Mouse (Mus musculus) heart, embryonic 11.5 days (tissue): ENCODE data around the gene Tmem98. TPM values are rescaled to one million over a fixed set of nuclear protein-coding genes. Genes with fewer than 3 reads are reported as not detected.

Experiments
- ATAC-seq: fragments of 200-750 bp; cut with Nextera tagmentation; replicated peaks from 2 replicates; pipeline ENCODE4 v1.8.0; 2017; ENCODE audit warnings: moderate library complexity; ENCODE audit not compliant: insufficient number of reproducible peaks, low FRiP score, low TSS enrichment
- H3K27ac ChIP-seq: fragments of 300-500 bp; sonication (generic); 2 replicates; pipeline ENCODE4 v1.5.1; 2014; ENCODE audit warnings: mild to moderate bottlenecking, low read depth, low read length
- H3K27me3 ChIP-seq: fragments of 300-500 bp; sonication (generic); 2 replicates; pipeline ENCODE4 v1.6.1; 2014; ENCODE audit warnings: mild to moderate bottlenecking, low read length, mixed read lengths; ENCODE audit not compliant: control insufficient read depth, insufficient read depth
- H3K36me3 ChIP-seq: fragments of 300-500 bp; sonication (generic); 2 replicates; pipeline ENCODE4 v1.6.1; 2014; ENCODE audit warnings: mild to moderate bottlenecking, low read length, moderate library complexity, mixed read lengths; ENCODE audit not compliant: control insufficient read depth, insufficient read depth
- H3K4me1 ChIP-seq: fragments of 300-500 bp; sonication (generic); 2 replicates; pipeline ENCODE4 v1.6.1; 2014; ENCODE audit warnings: low read length; ENCODE audit not compliant: control insufficient read depth, insufficient read depth
- H3K4me2 ChIP-seq: fragments of 300-500 bp; sonication (generic); 2 replicates; pipeline ENCODE4 v1.6.1; 2014; ENCODE audit warnings: mild to moderate bottlenecking, moderate library complexity
- H3K4me3 ChIP-seq: fragments of 300-500 bp; sonication (generic); 2 replicates; pipeline ENCODE4 v1.5.1; 2014; ENCODE audit warnings: low read depth, low read length
- H3K9ac ChIP-seq: fragments of 300-500 bp; sonication (generic); 2 replicates; pipeline ENCODE4 v1.6.1; 2014; ENCODE audit warnings: mild to moderate bottlenecking, low read depth, low read length, moderate library complexity
- H3K9me3 ChIP-seq: fragments of 300-500 bp; sonication (generic); replicated peaks from 2 replicates; pipeline ENCODE4 v1.6.1; 2016; ENCODE audit warnings: low read length; ENCODE audit not compliant: control insufficient read depth
- WGBS: fragments of 180-500 bp; shearing (Covaris S2); extraction: QIAGEN DNeasy Blood & Tissue Kit; methylation state at CpG from one replicate; pipeline ENCODE4 v1.1.7; 2014; ENCODE audit not compliant: insufficient replicate concordance; 5-methylcytosine and 5-hydroxymethylcytosine counted together
- polyA plus RNA-seq: library from polyadenylated mRNA; unstranded; fragments of >200 nt; fragmentation: Nextera tagmentation; extraction: Ambion mirVana; gene quantifications from 2 replicates; pipeline ENCODE4 v1.2.1, GENCODE M21; 2014

The Tmem98 gene
- polyA plus RNA-seq = 113 and 116 TPM in 2 replicates

DNA sequence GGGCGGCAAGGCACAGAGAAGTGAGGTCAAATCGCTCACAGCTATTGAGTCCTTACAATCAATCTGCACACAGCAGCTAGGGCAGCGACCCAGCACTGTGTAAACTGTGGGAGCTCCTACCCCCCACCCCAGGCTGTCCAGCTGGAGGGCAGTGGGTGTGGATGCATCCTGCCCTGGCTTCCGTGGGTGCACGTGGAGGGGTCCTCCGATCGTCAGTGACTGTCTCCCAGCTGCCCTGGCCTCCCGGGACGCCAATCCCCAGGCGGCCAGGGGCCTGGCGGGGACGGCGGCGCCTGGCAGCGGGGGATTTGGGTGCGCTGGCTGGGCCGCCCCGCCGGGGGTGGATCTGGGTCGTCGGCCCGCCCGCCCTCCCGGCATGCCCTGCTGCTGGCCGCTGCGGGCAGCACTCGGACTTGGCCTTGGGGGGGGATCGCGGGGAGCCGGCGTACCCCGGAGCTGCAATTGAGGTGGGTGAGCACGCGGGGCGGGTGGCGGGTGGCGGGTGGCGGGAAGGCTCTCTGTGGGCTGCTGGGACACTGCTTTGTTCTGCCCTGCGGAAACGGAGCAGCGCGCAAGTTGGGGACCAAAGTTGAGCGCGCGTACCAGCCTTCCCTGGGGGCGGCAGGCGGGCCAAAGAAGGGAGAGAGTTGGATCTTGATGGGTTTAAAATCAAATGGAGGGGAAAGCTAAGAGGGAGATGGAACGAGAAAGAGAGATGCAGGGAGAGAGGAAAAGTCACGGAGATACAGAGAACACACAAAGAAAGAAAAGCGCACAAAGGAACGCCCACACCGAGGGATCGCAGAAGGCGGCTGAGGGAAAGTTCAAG is at the start of gene Tmem98:
Gene Tmem98, plus strand, starts transcription at position 183 of the 829 bp plus-strand sequence.
- Histone ChIP-seq H3K4me2 (peak within 1 kb of the TSS; percentile 78), H3K27me3 (no peaks in the 10 kb centered on the region), H3K9me3 (no peaks in the 10 kb centered on the region), H3K9ac (peak within 1 kb of the TSS; percentile 71), H3K4me1 (peaks cover 10% of the 10 kb centered on the region), H3K4me3 (peak within 1 kb of the TSS; percentile 47), H3K36me3 (no peaks in the 10 kb centered on the region), H3K27ac (peak within 1 kb of the TSS; percentile 83)
- 1% methylated on average over 54 of the region's 54 CpGs for WGBS
- peak; percentile 79 for ATAC-seq

DNA sequence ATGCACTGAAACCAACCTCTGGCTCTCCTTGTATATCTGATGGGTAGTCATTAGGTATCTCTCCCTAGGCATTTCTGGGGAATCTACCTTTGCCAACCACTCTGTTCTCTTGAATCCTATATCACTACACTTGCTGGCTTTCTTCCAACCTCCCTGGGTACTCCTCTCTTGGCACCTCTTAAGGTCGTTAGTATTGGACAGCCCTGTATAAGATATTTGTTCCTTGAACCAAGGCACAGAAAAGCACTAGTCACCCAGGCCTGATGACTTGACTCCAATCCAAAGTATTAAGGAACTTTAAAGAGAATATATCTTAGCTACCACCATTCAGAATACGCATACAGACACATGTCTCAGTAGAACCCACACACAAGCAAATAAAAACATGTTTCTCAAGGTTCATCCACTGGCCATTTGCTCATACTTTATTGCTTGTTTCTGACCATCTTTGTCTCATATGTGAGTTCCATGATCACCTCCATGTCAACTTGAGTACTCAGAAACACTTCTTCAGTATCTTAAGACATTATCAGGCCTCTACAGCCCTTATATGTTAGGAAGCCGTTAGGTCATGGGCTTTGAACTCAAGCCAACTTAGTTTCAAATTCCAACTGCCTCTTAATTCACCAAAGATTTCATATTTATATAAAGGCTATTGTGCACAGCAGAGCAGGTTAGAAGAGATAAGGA is 48.5 kb upstream of the Tmem98 start:
- no peaks in the 10 kb centered on the region for H3K27me3 ChIP-seq
- no peaks in the 10 kb centered on the region for H3K4me1 ChIP-seq
- no peak overlapping the region for H3K4me3 ChIP-seq
- no peak overlapping the region for H3K27ac ChIP-seq
- H3K4me2 ChIP-seq = no peak overlapping the region
- no peak for ATAC-seq
- no peaks in the 10 kb centered on the region for H3K36me3 ChIP-seq
- H3K9me3 ChIP-seq = no peaks in the 10 kb centered on the region
- H3K9ac ChIP-seq = no peak overlapping the region
- 71% methylated on average over 3 of the region's 3 CpGs for WGBS

DNA sequence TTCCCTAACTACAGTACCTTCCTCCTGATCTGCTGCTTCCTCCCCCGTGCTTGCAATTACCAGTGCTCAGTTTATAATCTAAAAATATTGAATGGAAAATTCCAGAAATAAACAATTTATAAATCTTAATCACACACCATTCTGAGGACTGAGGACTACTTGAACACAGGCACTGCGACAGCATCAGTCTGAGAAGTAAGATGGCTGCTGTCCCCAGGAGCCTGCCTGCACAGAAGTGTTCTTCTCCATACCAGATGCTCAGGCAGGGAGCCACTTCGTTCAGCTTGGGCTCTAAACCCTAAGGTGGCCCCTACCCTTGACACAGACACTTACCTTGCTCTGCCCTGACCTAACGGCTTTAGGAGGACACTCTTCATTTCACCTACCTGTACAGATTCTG is 47.9 kb upstream of the Tmem98 start:
- Histone ChIP-seq H3K4me3 (no peak overlapping the region), H3K27ac (no peak overlapping the region), H3K27me3 (no peaks in the 10 kb centered on the region), H3K36me3 (no peaks in the 10 kb centered on the region), H3K9me3 (no peaks in the 10 kb centered on the region), H3K9ac (no peak overlapping the region), H3K4me1 (no peaks in the 10 kb centered on the region), H3K4me2 (no peak overlapping the region)
- no peak for ATAC-seq
- WGBS = 75% methylated on average over 4 of the region's 4 CpGs

DNA sequence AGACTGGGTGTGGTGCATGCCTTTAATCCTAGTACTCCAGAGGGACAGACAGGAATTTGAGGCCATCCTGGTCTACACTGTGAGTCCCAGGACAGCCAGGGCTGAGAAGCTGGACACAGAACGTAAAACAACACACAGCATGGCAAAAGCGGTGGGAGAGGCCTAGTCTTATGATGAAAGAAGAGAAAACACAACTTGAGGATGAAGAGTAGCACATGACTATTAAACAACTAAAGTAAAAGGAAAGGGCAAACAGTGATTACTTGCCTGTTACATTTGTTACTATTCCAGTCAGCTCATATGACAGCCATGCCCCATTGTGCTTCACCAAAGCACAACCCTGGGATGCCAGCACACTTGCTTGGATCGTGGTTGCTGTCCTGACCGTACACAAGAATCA is 43.9 kb upstream of the Tmem98 start:
- no peaks in the 10 kb centered on the region for H3K9me3 ChIP-seq
- no peaks in the 10 kb centered on the region for H3K36me3 ChIP-seq
- no peak overlapping the region for H3K4me2 ChIP-seq
- ATAC-seq = no peak
- WGBS = 83% methylated on average over 4 of the region's 4 CpGs
- no peak overlapping the region for H3K4me3 ChIP-seq
- no peaks in the 10 kb centered on the region for H3K4me1 ChIP-seq
- no peaks in the 10 kb centered on the region for H3K27me3 ChIP-seq
- H3K9ac ChIP-seq = no peak overlapping the region
- no peak overlapping the region for H3K27ac ChIP-seq

DNA sequence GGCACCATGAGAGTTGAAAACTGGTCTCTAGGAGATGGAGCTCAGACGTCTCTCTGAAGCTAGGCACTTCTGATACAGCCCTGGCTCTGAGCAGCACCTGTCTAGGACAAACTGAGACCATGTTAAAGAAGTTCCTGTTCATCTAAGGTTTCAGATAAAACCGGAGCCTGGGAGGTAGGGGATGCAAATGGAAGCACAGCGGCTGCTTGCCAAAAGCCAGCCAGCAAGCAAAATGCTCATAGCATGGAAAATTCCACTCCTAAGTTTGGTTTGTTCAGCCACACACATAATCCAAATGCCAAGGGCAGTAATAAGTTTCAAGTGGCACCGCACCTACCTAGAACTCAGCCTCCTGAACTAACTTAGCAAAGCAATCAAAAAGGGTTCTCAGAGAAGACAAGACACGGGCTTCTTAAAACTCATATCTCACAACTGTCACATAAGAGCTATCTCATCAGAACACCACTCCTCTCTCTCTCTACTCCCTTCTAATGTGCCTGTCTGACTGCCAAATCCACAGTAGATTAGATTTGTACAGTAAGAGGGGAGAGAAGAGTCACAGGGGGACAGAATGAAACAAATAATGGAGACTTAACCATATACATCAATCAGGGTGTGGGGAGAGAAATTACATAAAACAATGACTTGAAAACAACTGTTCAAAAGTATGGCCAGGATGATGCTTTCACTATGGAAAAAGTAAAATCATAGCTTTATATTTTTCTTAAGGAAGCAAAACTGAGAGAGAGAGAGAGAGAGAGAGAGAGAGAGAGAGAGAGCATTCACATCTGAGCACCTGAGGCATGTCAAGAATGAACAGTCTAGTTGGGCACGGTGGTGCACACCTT is 43.3 kb upstream of the Tmem98 start:
- Histone ChIP-seq H3K27me3 (no peaks in the 10 kb centered on the region), H3K4me2 (no peak overlapping the region), H3K4me1 (no peaks in the 10 kb centered on the region), H3K36me3 (no peaks in the 10 kb centered on the region), H3K9ac (no peak overlapping the region), H3K4me3 (no peak overlapping the region), H3K27ac (no peak overlapping the region), H3K9me3 (no peaks in the 10 kb centered on the region)
- no peak for ATAC-seq
- WGBS = 61% methylated on average over 6 of the region's 6 CpGs

DNA sequence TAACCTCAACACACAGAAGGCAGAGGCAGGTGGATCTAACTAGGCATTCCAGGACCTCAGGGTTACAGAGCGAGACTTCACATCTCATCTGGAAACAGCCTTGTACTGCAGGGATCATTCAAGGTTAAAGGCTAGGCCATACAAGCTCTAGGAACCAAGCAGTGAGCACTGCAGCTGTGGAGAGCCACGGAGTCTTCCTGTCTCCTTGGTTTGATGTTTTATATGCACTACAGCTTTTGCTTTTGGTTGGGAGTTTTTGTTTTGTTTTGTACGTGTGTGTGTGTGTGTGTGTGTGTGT is 42.7 kb upstream of the Tmem98 start:
- H3K9ac ChIP-seq = no peak overlapping the region
- no peak overlapping the region for H3K27ac ChIP-seq
- no peak overlapping the region for H3K4me2 ChIP-seq
- H3K36me3 ChIP-seq = no peaks in the 10 kb centered on the region
- ATAC-seq = no peak
- H3K27me3 ChIP-seq = no peaks in the 10 kb centered on the region
- 63% methylated on average over 3 of the region's 3 CpGs for WGBS
- H3K4me3 ChIP-seq = no peak overlapping the region
- H3K9me3 ChIP-seq = no peaks in the 10 kb centered on the region
- H3K4me1 ChIP-seq = no peaks in the 10 kb centered on the region

DNA sequence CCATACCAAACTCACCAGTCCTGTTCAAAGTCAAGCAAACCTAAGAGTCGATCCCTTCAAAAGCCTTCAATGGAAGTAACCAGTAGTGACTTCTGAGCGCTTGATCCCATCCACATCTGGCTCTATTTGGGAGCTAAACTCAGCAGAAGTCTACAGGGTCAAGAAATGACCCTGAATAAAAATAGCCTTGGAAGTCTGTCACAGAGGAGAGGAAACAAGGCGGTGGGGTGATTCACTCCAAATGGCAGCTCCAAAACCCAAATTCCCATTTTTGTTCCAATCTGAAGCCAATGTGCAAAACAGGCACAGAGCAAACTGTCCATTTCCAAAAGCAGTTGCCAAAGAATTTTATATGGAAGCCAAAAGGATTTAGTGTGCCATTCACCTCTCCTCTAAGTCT is 38.8 kb upstream of the Tmem98 start:
- WGBS = 86% methylated on average over 3 of the region's 3 CpGs
- H3K4me1 ChIP-seq = peaks cover 7% of the 10 kb centered on the region
- no peak overlapping the region for H3K9ac ChIP-seq
- H3K9me3 ChIP-seq = no peaks in the 10 kb centered on the region
- H3K4me3 ChIP-seq = no peak overlapping the region
- H3K27ac ChIP-seq = no peak overlapping the region
- ATAC-seq = no peak
- no peaks in the 10 kb centered on the region for H3K36me3 ChIP-seq
- H3K4me2 ChIP-seq = no peak overlapping the region
- no peaks in the 10 kb centered on the region for H3K27me3 ChIP-seq

DNA sequence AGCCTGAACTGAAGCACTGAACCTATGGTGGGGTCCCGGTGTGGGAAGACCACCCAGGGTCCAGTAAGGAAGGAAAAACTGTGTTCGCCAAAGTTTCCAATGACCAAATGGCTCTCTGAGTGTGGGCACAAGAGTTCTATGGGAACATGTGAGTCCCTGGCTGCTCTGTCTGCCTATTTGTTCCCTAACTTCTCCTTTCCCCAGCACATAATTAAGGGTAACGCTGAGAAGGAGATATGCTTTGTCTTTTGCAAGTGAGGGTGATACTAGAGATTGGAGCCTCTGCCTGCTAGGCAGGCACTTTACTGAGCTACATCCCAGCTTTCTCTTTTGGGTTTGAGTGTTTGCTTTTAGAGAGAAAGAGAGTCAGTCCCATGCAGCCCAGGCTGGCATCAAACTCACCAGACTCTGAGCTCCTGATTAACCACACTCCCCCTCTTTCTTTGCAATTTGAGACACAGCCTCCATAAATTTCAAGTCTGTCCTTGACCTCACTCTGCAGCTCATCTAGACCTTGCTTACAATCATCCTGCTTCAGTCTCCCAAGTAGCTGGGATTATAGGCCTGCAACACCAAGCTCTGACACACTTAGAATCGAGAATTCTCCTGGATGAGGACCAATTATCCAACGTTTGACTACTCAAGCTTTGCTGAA is 38.3 kb upstream of the Tmem98 start:
- Histone ChIP-seq H3K4me1 (peaks cover 7% of the 10 kb centered on the region), H3K27ac (no peak overlapping the region), H3K4me2 (no peak overlapping the region), H3K9ac (no peak overlapping the region), H3K9me3 (no peaks in the 10 kb centered on the region), H3K36me3 (no peaks in the 10 kb centered on the region), H3K27me3 (no peaks in the 10 kb centered on the region), H3K4me3 (no peak overlapping the region)
- 79% methylated on average over 5 of the region's 5 CpGs for WGBS
- ATAC-seq = no peak
